Mouse (Mus musculus): ENCODE measurements around the gene Gtf2ird2. TPM values are rescaled to one million over a fixed set of nuclear protein-coding genes. Genes with fewer than 3 reads are reported as not detected.

Gene Gtf2ird2
- polyA plus RNA-seq, 1 experiment from 2014 or later, result 13.0 TPM

DNA sequence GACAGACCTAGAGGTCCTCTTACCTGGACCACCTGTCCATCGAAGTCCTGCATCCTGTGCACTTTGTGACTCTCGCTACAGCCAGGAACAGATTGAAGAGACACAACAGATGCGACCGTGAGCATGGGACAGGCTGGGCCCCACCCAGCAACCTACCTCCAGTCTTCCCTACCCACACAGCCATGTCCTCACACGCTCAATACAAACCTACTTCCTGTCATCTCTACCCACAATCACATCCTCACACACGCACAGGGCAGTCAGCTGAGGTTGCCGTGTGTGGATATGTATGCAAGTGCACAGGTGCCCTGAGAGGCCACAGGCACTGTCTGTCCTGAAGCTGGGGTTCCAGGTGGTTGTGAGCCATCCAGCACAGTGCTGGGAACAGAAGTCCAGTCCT, 17.2 kb upstream of the Gtf2ird2 start:
- no peak overlapping the region for H3K4me2 ChIP-seq
- H3K9ac ChIP-seq, result no peak overlapping the region
- ATAC-seq (ENCODE audit: insufficient number of reproducible peaks, insufficient read depth, low FRiP score, low TSS enrichment, low read depth), result no peak
- no peak overlapping the region for H3K4me3 ChIP-seq
- H3K27ac ChIP-seq, result no peak overlapping the region
- no peaks in the 10 kb centered on the region for H3K9me3 ChIP-seq
- WGBS, result 89% methylated on average over 7 of the region's 7 CpGs
- H3K4me1 ChIP-seq, result 0 out of 2 replicates have a peak, but pooled peaks cover 3% of the 10 kb centered on the region
- peaks cover 81% of the 10 kb centered on the region for H3K36me3 ChIP-seq
- no peaks in the 10 kb centered on the region for H3K27me3 ChIP-seq

- Histone ChIP-seq H3K4me3 (no peak overlapping the region), H3K27me3 (no peaks in the 10 kb centered on the region), H3K4me1 (0 out of 2 replicates have a peak, but pooled peaks cover 3% of the 10 kb centered on the region), H3K27ac (no peak overlapping the region), H3K36me3 (peaks cover 76% of the 10 kb centered on the region), H3K4me2 (no peak overlapping the region), H3K9ac (no peak overlapping the region), H3K9me3 (no peaks in the 10 kb centered on the region)
- WGBS, result 88% methylated on average over 9 of the region's 9 CpGs
- ATAC-seq (ENCODE audit: insufficient number of reproducible peaks, insufficient read depth, low FRiP score, low TSS enrichment, low read depth), result no peak
Measured at GRCm38 (mm10) chr5:134168033-134168432, 15.8 kb upstream of the Gtf2ird2 start.

DNA sequence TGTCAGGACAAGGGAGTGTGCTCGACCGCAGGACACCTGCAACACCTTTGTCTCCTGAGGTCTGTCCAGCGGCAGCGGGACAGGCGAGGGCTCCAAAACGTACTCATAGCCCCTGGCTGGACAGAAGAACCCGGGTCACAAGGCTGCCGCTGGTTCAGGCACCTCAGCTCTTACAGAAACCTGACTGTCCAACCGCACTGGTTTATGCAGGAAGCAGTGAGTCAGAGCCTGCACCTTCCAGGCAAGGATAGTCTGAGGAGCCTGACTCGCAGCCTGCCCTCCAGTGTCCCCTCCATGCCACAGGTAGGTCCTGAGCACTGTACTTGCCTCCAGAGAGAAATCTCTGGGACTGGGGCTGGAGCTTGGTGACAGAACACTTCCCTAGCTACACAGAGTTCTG, 14.6 kb upstream of the Gtf2ird2 start:
- H3K27me3 ChIP-seq, result no peaks in the 10 kb centered on the region
- no peak overlapping the region for H3K27ac ChIP-seq
- no peak overlapping the region for H3K4me3 ChIP-seq
- peaks cover 69% of the 10 kb centered on the region for H3K36me3 ChIP-seq
- ATAC-seq (ENCODE audit: insufficient number of reproducible peaks, insufficient read depth, low FRiP score, low TSS enrichment, low read depth), result no peak
- H3K4me1 ChIP-seq, result peaks cover 3% of the 10 kb centered on the region; the same call in 1 of the 2 replicates
- H3K9ac ChIP-seq, result no peak overlapping the region
- H3K4me2 ChIP-seq, result no peak overlapping the region
- 89% methylated on average over 10 of the region's 10 CpGs for WGBS
- no peaks in the 10 kb centered on the region for H3K9me3 ChIP-seq

DNA sequence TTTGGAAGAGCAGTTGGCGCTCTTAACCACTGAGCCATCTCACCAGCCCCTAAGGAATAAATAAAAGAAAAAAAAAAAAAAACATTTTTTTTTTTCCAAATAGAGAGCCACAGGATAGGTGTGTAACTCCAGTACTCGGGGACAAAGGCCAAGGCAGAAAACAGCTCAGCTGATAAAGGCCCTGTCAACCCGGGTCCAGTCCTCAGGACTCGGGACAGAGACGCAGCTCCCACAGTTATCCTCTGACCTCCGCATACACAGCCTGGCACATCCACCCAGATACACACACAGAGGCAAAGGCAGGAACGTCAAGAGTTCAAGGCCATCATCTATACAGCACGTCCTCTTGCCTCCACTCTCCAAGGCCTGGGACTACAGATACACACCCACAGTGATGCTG, 13.7 kb upstream of the Gtf2ird2 start:
- Histone ChIP-seq H3K4me2 (no peak overlapping the region), H3K4me3 (no peak overlapping the region), H3K27ac (no peak overlapping the region), H3K4me1 (peaks cover 7% of the 10 kb centered on the region), H3K27me3 (no peaks in the 10 kb centered on the region), H3K9me3 (no peaks in the 10 kb centered on the region), H3K36me3 (peaks cover 62% of the 10 kb centered on the region), H3K9ac (no peak overlapping the region)
- 94% methylated on average over 8 of the region's 8 CpGs for WGBS
- ATAC-seq (ENCODE audit: insufficient number of reproducible peaks, insufficient read depth, low FRiP score, low TSS enrichment, low read depth), result no peak

DNA sequence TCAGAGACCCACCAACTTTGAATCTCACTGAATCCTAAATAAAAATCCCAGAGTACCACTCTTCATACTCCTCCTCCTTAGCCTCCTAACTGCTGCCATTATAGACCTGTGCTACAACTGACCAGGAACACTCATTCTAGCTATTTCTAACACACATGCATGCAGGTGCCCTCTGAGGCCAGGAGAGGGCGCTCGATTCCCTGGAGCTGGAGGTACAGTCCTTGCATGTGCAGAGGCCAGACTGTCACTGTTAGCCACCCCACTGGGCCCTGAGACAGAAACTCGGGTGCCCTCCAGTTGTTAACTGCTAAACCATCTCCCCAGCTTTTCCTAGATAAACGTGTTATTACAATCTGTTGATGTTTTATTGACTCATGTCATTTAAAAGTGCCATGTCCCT, 10.6 kb upstream of the Gtf2ird2 start:
- WGBS, result 46% methylated on average over 4 of the region's 4 CpGs

GRCm38 (mm10) chr5:134175696-134176095, 8.1 kb upstream of the Gtf2ird2 start:
- peak overlapping the region; percentile 81 for H3K27ac ChIP-seq
- peak overlapping the region; percentile 88 for H3K4me2 ChIP-seq
- H3K36me3 ChIP-seq, result peaks cover 22% of the 10 kb centered on the region
- ATAC-seq (ENCODE audit: insufficient number of reproducible peaks, insufficient read depth, low FRiP score, low TSS enrichment, low read depth), result no peak
- no peaks in the 10 kb centered on the region for H3K9me3 ChIP-seq
- no peaks in the 10 kb centered on the region for H3K27me3 ChIP-seq
- WGBS, result 8% methylated on average over 10 of the region's 10 CpGs
- peaks cover 13% of the 10 kb centered on the region for H3K4me1 ChIP-seq
- H3K9ac ChIP-seq, result peak overlapping the region; percentile 81
- peak overlapping the region; percentile 97 for H3K4me3 ChIP-seq

More for the DNA sequence above, 10.6 kb upstream of the Gtf2ird2 start:
- Histone ChIP-seq H3K27me3 (no peaks in the 10 kb centered on the region), H3K4me3 (no peak overlapping the region), H3K36me3 (peaks cover 37% of the 10 kb centered on the region), H3K4me1 (peaks cover 13% of the 10 kb centered on the region), H3K4me2 (no peak overlapping the region), H3K9ac (no peak overlapping the region), H3K27ac (no peak overlapping the region), H3K9me3 (no peaks in the 10 kb centered on the region)
- no peak for ATAC-seq (ENCODE audit: insufficient number of reproducible peaks, insufficient read depth, low FRiP score, low TSS enrichment, low read depth)

GRCm38 (mm10) chr5:134176169-134176881, 7.5 kb upstream of the Gtf2ird2 start, which contains the start of gene Rcc1l:
Gene Rcc1l (minus strand): TSS chr5:134176774.
- Histone ChIP-seq H3K27me3 (no peaks in the 10 kb centered on the region), H3K27ac (peak within 1 kb of the TSS; percentile 81), H3K4me1 (peaks cover 13% of the 10 kb centered on the region), H3K9me3 (no peaks in the 10 kb centered on the region), H3K9ac (peak within 1 kb of the TSS; percentile 81), H3K36me3 (peaks cover 15% of the 10 kb centered on the region), H3K4me2 (peak within 1 kb of the TSS; percentile 88), H3K4me3 (peak within 1 kb of the TSS; percentile 97)
- WGBS, result under 1% methylated on average over 72 of the region's 72 CpGs
- ATAC-seq (ENCODE audit: insufficient number of reproducible peaks, insufficient read depth, low FRiP score, low TSS enrichment, low read depth), result peak; percentile 86

- no peaks in the 10 kb centered on the region for H3K27me3 ChIP-seq
- H3K36me3 ChIP-seq, result peaks cover 4% of the 10 kb centered on the region; the same call in 1 of the 2 replicates
- no peak overlapping the region for H3K27ac ChIP-seq
- H3K4me3 ChIP-seq, result no peak overlapping the region
- no peaks in the 10 kb centered on the region for H3K9me3 ChIP-seq
- 80% methylated on average over 7 of the region's 7 CpGs for WGBS
- H3K4me2 ChIP-seq, result no peak overlapping the region
- no peak overlapping the region for H3K9ac ChIP-seq
- H3K4me1 ChIP-seq, result peaks cover 30% of the 10 kb centered on the region
- ATAC-seq (ENCODE audit: insufficient number of reproducible peaks, insufficient read depth, low FRiP score, low TSS enrichment, low read depth), result no peak
Measured at GRCm38 (mm10) chr5:134178536-134178935, 5.3 kb upstream of the Gtf2ird2 start.

DNA sequence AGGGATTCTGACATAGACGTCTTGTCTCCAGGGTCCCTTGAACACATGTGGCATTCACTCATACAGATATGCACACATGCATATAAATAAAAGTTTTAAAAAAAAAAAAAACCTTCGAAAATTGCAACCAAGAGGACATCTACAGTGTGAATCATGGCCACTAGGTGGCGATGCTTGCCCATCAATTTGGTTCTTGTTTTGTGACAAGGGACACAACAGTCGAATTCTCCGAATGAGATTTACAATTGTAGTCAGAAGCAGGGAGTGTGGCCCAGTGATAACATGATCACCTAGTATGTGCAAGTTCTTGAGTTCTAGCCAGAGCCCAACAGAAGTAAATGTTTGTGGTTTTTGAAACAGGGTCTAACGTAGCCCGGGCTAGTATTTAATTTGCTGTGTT, 3.9 kb upstream of the Gtf2ird2 start:
- WGBS, result 18% methylated on average over 7 of the region's 7 CpGs
- no peaks in the 10 kb centered on the region for H3K9me3 ChIP-seq
- no peak overlapping the region for H3K4me3 ChIP-seq
- no peaks in the 10 kb centered on the region for H3K36me3 ChIP-seq
- H3K4me2 ChIP-seq, result no peak overlapping the region
- H3K9ac ChIP-seq, result no peak overlapping the region
- no peaks in the 10 kb centered on the region for H3K27me3 ChIP-seq
- H3K27ac ChIP-seq, result no peak overlapping the region
- peaks cover 29% of the 10 kb centered on the region for H3K4me1 ChIP-seq
- no peak for ATAC-seq (ENCODE audit: insufficient number of reproducible peaks, insufficient read depth, low FRiP score, low TSS enrichment, low read depth)

- ATAC-seq (ENCODE audit: insufficient number of reproducible peaks, insufficient read depth, low FRiP score, low TSS enrichment, low read depth), result no peak
- Histone ChIP-seq H3K36me3 (no peaks in the 10 kb centered on the region), H3K9me3 (no peaks in the 10 kb centered on the region), H3K9ac (no peak overlapping the region), H3K27me3 (no peaks in the 10 kb centered on the region), H3K4me3 (no peak overlapping the region), H3K4me2 (no peak overlapping the region), H3K4me1 (peaks cover 19% of the 10 kb centered on the region), H3K27ac (no peak overlapping the region)
- 63% methylated on average over 3 of the region's 3 CpGs for WGBS
Measured at GRCm38 (mm10) chr5:134182172-134182571, 1.6 kb upstream of the Gtf2ird2 start.

DNA sequence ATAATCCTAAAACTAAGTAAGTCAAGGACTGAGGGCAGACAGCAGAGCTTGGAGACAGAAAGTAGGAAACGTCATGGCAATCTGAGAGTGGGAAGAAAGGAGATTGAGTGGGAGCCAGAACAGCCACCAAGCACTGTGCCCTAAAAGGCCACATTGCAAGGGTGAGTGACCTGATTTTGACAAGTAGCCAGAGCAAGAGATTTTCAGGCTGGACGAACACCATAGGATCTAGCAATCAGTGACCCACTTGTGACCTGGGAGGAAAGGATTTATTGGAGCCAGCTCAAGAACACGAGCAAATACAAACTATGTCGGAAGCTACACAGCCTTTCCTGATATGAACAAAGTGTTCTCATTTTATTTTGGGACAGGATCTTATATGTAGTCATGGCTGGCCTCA, 1.1 kb upstream of the Gtf2ird2 start:
- no peaks in the 10 kb centered on the region for H3K9me3 ChIP-seq
- peaks cover 19% of the 10 kb centered on the region for H3K4me1 ChIP-seq
- no peak for ATAC-seq (ENCODE audit: insufficient number of reproducible peaks, insufficient read depth, low FRiP score, low TSS enrichment, low read depth)
- H3K9ac ChIP-seq, result peak overlapping the region; percentile 83; the same call in 1 of the 2 replicates
- no peaks in the 10 kb centered on the region for H3K36me3 ChIP-seq
- no peaks in the 10 kb centered on the region for H3K27me3 ChIP-seq
- H3K4me2 ChIP-seq, result peak overlapping the region; percentile 88
- H3K4me3 ChIP-seq, result peak overlapping the region; percentile 69
- peak overlapping the region; percentile 95; the same call in 1 of the 2 replicates for H3K27ac ChIP-seq
- WGBS, result 79% methylated on average over 4 of the region's 4 CpGs

DNA sequence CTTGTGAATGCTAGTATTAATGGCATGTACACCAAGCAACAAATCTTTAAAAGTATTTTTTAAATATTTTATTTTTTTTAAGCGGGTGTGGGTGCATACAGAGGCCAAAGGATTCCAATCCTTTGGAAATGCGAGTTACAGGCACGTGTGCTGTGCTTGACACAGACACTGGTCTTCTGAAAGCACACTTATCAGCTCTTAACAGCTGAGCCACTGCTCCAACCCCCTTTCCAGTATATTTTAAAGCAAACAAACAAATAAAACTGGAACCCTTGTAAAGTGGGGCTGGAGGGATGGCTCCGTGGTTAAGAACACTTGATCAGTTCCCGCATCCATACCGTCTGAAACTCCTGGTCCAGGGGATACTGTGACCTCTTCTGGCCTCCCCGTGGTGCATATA, 657 bp upstream of the Gtf2ird2 start:
- Histone ChIP-seq H3K9me3 (no peaks in the 10 kb centered on the region), H3K9ac (peak overlapping the region; percentile 83), H3K4me2 (peak overlapping the region; percentile 88), H3K36me3 (no peaks in the 10 kb centered on the region), H3K4me3 (peak overlapping the region; percentile 69), H3K27ac (peak overlapping the region; percentile 95), H3K4me1 (peaks cover 19% of the 10 kb centered on the region), H3K27me3 (no peaks in the 10 kb centered on the region)
- 54% methylated on average over 7 of the region's 7 CpGs for WGBS
- ATAC-seq (ENCODE audit: insufficient number of reproducible peaks, insufficient read depth, low FRiP score, low TSS enrichment, low read depth), result no peak
